Mouse (Mus musculus): Measurements from ENCODE around the gene Snrpb2. TPM values are rescaled to one million over a fixed set of nuclear protein-coding genes. Genes with fewer than 3 reads are reported as not detected.

Gene Snrpb2
- polyA plus RNA-seq, 1 experiment from 2014 or later = 73.6 TPM

DNA sequence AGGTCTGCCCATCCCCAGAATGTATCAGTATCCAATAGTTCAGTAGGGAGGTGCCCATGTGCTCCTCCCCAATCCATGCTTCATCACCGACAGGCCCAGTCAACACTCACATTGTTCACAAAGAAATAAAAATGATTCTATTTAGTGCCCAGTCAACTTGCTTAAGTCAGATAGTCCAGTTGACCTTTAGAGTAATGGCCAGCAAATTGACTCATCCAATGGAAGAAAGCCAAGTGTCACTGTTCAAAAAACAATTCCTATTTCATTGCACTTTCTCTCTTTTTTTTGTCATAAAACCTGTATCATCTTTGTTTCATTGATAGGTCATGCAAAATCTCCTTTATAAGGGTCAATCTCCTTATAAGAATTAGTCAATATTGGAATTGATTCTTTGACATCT, 21.2 kb upstream of the Snrpb2 start:
- Histone ChIP-seq H3K9ac (no peak overlapping the region), H3K36me3 (no peaks in the 10 kb centered on the region), H3K4me2 (no peak overlapping the region), H3K27ac (replicated peaks) (no peak overlapping the region), H3K9me3 (no peaks in the 10 kb centered on the region), H3K4me1 (replicated peaks) (no peaks in the 10 kb centered on the region), H3K27me3 (no peaks in the 10 kb centered on the region), H3K4me3 (no peak overlapping the region)
- no peak for ATAC-seq (ENCODE audit: low read depth)
- WGBS = 80% methylated on average over 1 of the region's 1 CpGs

- no peak overlapping the region for H3K4me2 ChIP-seq
- H3K4me1 ChIP-seq (replicated peaks) = no peaks in the 10 kb centered on the region
- H3K27ac ChIP-seq (replicated peaks) = no peak overlapping the region
- H3K9ac ChIP-seq = no peak overlapping the region
- ATAC-seq (ENCODE audit: low read depth) = no peak
- no peak overlapping the region for H3K4me3 ChIP-seq
- H3K27me3 ChIP-seq = no peaks in the 10 kb centered on the region
- H3K9me3 ChIP-seq = no peaks in the 10 kb centered on the region
- no peaks in the 10 kb centered on the region for H3K36me3 ChIP-seq
These were observed 7.6 kb upstream of the Snrpb2 start for GRCm38 (mm10) chr2:143055251-143055650.

DNA sequence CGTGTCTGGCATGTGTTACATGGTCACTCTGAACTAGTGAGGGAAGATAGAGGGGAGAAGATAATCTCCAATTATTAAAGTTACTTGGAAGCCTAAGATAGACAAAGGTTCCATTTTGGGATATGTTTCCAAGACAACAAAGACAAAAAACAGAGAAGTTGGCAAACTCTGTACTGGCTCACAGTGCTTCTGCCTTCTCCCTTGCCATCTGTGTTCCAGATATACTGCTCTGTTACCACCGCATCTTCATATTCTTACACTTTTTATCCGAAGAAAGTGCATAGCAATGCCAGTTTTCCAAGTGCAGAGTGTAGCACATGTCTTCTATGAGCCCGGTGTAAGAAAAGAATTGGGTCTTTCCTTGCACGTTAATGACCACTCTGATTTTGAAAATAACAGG, 6.1 kb upstream of the Snrpb2 start:
- Histone ChIP-seq H3K4me2 (no peak overlapping the region), H3K9me3 (no peaks in the 10 kb centered on the region), H3K4me3 (no peak overlapping the region), H3K27me3 (peaks cover 3% of the 10 kb centered on the region; the same call in 1 of the 2 replicates), H3K9ac (no peak overlapping the region), H3K36me3 (no peaks in the 10 kb centered on the region), H3K4me1 (replicated peaks) (no peaks in the 10 kb centered on the region), H3K27ac (replicated peaks) (no peak overlapping the region)
- 76% methylated on average over 5 of the region's 5 CpGs for WGBS
- no peak for ATAC-seq (ENCODE audit: low read depth)

DNA sequence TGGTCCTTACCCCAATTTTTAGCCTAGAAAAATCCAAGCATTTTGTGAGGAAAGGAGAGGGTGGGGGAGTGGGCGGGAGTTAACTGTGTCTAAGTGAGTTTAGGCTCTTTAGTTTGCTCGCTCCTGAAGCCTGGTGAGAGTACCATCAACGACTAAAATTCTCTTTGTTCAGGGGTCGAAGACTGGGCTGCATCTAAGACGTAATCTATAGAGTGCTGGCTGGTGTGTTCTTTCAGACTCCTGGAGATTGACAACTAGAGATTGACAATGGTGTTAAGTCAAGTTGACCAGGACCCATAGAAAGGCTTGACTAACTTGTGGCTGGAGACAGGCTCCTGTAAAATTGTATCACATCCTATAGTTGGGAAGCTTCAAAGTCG, 417 bp upstream of the Snrpb2 start:
- H3K9ac ChIP-seq = peak overlapping the region; percentile 90; the same call in 1 of the 2 replicates
- H3K27ac ChIP-seq (replicated peaks) = no peak overlapping the region
- peaks cover 7% of the 10 kb centered on the region for H3K4me1 ChIP-seq (replicated peaks)
- no peak; the same call in 1 of the 2 replicates for ATAC-seq (ENCODE audit: low read depth)
- H3K4me3 ChIP-seq = peak overlapping the region; percentile 97
- H3K36me3 ChIP-seq = peaks cover 24% of the 10 kb centered on the region
- H3K9me3 ChIP-seq = no peaks in the 10 kb centered on the region
- WGBS = 52% methylated on average over 6 of the region's 6 CpGs
- H3K4me2 ChIP-seq = peak overlapping the region; percentile 94
- H3K27me3 ChIP-seq = peaks cover 3% of the 10 kb centered on the region; the same call in 1 of the 2 replicates

GRCm38 (mm10) chr2:143065914-143066313, 3.1 kb downstream of the Snrpb2 start:
- Histone ChIP-seq H3K9ac (no peak overlapping the region), H3K4me3 (no peak overlapping the region), H3K4me2 (no peak overlapping the region), H3K27ac (replicated peaks) (no peak overlapping the region), H3K36me3 (peaks cover 49% of the 10 kb centered on the region), H3K9me3 (no peaks in the 10 kb centered on the region), H3K27me3 (peaks cover 3% of the 10 kb centered on the region; the same call in 1 of the 2 replicates), H3K4me1 (replicated peaks) (peaks cover 7% of the 10 kb centered on the region)
- WGBS = 93% methylated on average over 3 of the region's 3 CpGs
- no peak for ATAC-seq (ENCODE audit: low read depth)

DNA sequence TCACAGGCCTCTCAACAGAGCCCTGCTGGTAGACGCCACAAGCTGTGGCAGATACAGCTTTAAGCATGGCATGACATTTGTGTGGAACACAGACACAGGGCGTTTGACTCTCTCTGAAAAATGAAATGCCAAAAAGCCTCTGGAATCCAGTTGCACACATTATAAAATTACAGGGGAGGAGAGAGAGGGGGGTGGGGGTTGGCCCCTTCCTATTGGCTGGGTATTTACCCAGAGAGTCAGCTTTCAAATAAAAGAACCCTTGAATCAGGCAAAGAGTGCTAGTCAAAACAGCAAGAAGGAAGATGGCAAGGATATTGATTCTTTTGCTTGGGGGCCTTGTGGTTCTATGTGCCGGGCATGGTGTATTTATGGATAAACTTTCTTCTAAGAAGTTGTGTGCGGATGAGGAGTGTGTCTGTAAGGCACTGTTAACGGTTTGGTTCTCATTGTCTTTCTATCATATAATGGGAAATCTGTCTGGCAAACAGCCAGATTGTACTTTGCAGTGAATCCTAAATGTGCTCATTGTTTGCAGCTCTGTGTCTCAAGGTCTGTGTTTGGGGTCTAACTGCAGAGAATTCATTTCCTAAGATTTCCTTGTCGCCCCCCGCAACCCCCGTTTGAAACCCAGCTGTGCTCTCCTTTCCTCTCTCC, 15.5 kb downstream of the Snrpb2 start, which contains the start of gene Otor:
Otor (plus strand) TSS at position 276 of the 654 bp plus-strand sequence.
- H3K27me3 ChIP-seq = no peaks in the 10 kb centered on the region
- no peak within 1 kb of the TSS for H3K27ac ChIP-seq (replicated peaks)
- WGBS = 64% methylated on average over 8 of the region's 8 CpGs
- no peak within 1 kb of the TSS for H3K4me3 ChIP-seq
- H3K4me2 ChIP-seq = no peak within 1 kb of the TSS
- H3K36me3 ChIP-seq = no peaks in the 10 kb centered on the region
- H3K9ac ChIP-seq = no peak within 1 kb of the TSS
- ATAC-seq (ENCODE audit: low read depth) = no peak
- H3K9me3 ChIP-seq = no peaks in the 10 kb centered on the region
- peaks cover 3% of the 10 kb centered on the region; the same call in 1 of the 2 replicates for H3K4me1 ChIP-seq (replicated peaks)

DNA sequence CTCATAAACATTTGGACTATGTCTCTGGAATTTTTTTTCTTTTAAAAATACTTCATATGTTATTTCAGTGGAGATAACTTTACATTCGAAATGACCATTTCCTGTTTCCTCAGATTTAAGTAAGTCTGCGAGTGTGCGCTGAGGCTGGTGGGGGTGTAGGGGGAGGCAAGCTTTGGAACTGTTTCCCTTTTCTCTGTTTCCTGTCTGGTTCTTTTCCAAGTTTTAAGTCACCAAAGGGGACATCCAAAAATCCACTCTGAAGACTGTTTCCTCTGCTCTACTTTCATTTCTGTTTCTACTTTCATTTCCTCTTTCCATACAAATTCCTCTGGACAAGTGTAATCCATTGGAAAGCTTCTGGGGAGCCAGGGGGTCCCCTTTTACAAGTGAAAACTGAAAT, 18.9 kb downstream of the Snrpb2 start:
- ATAC-seq (ENCODE audit: low read depth) = no peak
- Histone ChIP-seq H3K36me3 (no peaks in the 10 kb centered on the region), H3K9ac (no peak overlapping the region), H3K4me2 (no peak overlapping the region), H3K27me3 (no peaks in the 10 kb centered on the region), H3K4me1 (replicated peaks) (peaks cover 8% of the 10 kb centered on the region; the same call in 1 of the 2 replicates), H3K27ac (replicated peaks) (no peak overlapping the region), H3K4me3 (no peak overlapping the region), H3K9me3 (no peaks in the 10 kb centered on the region)
- 86% methylated on average over 3 of the region's 3 CpGs for WGBS

DNA sequence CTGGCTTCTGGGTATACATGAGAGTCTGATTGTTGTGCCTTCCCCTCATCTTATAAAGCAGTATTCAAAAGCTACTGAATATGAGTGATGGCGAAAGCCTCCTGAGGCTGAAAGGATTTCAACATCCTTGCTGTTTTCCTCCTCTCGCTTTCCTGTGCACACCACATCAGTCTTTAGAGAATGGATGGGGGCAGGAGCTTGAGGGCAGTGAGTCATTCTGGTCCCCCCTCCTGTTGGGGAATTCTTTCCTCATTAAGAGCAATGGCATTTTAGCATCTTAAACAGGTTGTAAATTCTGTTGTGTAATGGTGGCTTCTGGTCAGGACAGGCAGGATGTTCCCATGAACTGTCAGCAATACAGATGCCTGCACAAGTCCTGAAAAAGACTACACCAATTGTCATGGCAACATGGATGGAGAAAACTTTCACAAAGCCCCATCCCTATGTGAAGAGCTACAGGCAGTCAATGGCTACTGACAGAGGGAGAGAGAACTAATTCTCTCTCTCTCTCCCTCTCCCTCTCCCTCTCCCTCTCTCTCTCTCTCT, 22.1 kb downstream of the Snrpb2 start:
- Histone ChIP-seq H3K27me3 (no peaks in the 10 kb centered on the region), H3K36me3 (no peaks in the 10 kb centered on the region), H3K4me3 (no peak overlapping the region), H3K4me1 (replicated peaks) (peaks cover 5% of the 10 kb centered on the region), H3K9ac (no peak overlapping the region), H3K4me2 (no peak overlapping the region), H3K27ac (replicated peaks) (no peak overlapping the region), H3K9me3 (no peaks in the 10 kb centered on the region)
- 50% methylated on average over 2 of the region's 2 CpGs for WGBS
- ATAC-seq (ENCODE audit: low read depth) = no peak

DNA sequence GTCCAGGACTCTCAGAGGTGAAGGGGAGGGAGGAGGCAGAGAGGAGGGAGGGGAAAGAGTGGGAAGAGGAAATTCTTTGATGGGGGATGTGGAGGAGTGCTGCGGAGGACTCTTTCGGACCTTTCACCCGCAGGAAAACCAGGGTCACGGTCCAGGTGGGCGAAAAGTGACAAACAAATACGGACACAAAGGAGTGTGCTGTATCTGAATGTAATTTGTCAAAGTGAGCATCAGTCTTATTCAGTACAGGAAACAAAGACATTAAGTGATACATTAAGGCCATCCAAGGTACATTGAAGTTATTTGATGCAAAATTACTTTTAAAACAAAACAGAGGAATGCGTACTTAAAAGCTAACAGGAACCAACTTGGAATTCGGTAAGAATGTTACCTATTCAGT, 27.0 kb downstream of the Snrpb2 start:
- Histone ChIP-seq H3K36me3 (no peaks in the 10 kb centered on the region), H3K4me1 (replicated peaks) (peaks cover 3% of the 10 kb centered on the region), H3K27me3 (no peaks in the 10 kb centered on the region), H3K9me3 (no peaks in the 10 kb centered on the region), H3K4me2 (no peak overlapping the region), H3K9ac (no peak overlapping the region), H3K4me3 (no peak overlapping the region), H3K27ac (replicated peaks) (no peak overlapping the region)
- ATAC-seq (ENCODE audit: low read depth) = no peak
- WGBS = 84% methylated on average over 8 of the region's 8 CpGs

DNA sequence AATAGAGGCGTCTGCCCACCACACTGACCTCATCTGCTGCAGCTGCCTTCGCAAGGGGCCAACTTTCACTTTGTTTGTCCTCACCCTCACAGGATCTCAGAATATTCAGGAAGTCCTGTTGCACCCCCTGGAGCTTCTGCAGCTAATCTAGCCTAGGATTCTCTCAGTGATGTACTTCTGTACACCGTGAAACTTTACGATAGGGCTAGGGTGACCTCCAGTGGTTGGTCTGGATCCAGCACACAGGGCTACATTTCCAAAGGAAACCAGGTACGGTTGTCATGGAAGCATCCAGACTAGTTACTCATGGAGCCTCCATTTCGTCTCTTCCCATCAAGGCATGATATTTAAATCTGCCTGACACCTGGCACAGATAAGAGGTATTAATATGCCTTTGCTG, 30.9 kb downstream of the Snrpb2 start:
- no peaks in the 10 kb centered on the region for H3K9me3 ChIP-seq
- no peak overlapping the region for H3K4me3 ChIP-seq
- 38% methylated on average over 6 of the region's 6 CpGs for WGBS
- no peak overlapping the region for H3K4me2 ChIP-seq
- H3K27ac ChIP-seq (replicated peaks) = no peak overlapping the region
- H3K36me3 ChIP-seq = no peaks in the 10 kb centered on the region
- peak; percentile 91 for ATAC-seq (ENCODE audit: low read depth)
- no peaks in the 10 kb centered on the region for H3K27me3 ChIP-seq
- H3K4me1 ChIP-seq (replicated peaks) = no peaks in the 10 kb centered on the region
- no peak overlapping the region for H3K9ac ChIP-seq

GRCm38 (mm10) chr2:143094761-143095160, 31.9 kb downstream of the Snrpb2 start:
- no peaks in the 10 kb centered on the region for H3K36me3 ChIP-seq
- H3K4me2 ChIP-seq = no peak overlapping the region
- WGBS = 74% methylated on average over 6 of the region's 6 CpGs
- no peaks in the 10 kb centered on the region for H3K4me1 ChIP-seq (replicated peaks)
- H3K4me3 ChIP-seq = no peak overlapping the region
- no peak overlapping the region for H3K9ac ChIP-seq
- H3K27me3 ChIP-seq = no peaks in the 10 kb centered on the region
- H3K27ac ChIP-seq (replicated peaks) = no peak overlapping the region
- no peak for ATAC-seq (ENCODE audit: low read depth)
- no peaks in the 10 kb centered on the region for H3K9me3 ChIP-seq

- 86% methylated on average over 1 of the region's 1 CpGs for WGBS
- no peaks in the 10 kb centered on the region for H3K4me1 ChIP-seq (replicated peaks)
These were observed 34.3 kb downstream of the Snrpb2 start for GRCm38 (mm10) chr2:143097170-143097569.

GRCm38 (mm10) chr2:143113859-143114258, 51.0 kb downstream of the Snrpb2 start:
- WGBS = 67% methylated on average over 1 of the region's 1 CpGs

More at GRCm38 (mm10) chr2:143097170-143097569, 34.3 kb downstream of the Snrpb2 start:
- no peak overlapping the region for H3K27ac ChIP-seq (replicated peaks)
- no peaks in the 10 kb centered on the region for H3K27me3 ChIP-seq
- no peaks in the 10 kb centered on the region for H3K36me3 ChIP-seq
- no peak for ATAC-seq (ENCODE audit: low read depth)
- H3K9me3 ChIP-seq = no peaks in the 10 kb centered on the region
- no peak overlapping the region for H3K4me2 ChIP-seq
- no peak overlapping the region for H3K4me3 ChIP-seq
- H3K9ac ChIP-seq = no peak overlapping the region

More at GRCm38 (mm10) chr2:143113859-143114258, 51.0 kb downstream of the Snrpb2 start:
- Histone ChIP-seq H3K4me3 (no peak overlapping the region), H3K27ac (replicated peaks) (no peak overlapping the region), H3K9ac (no peak overlapping the region), H3K4me2 (no peak overlapping the region), H3K27me3 (no peaks in the 10 kb centered on the region), H3K9me3 (no peaks in the 10 kb centered on the region), H3K4me1 (replicated peaks) (peaks cover 4% of the 10 kb centered on the region; the same call in 1 of the 2 replicates), H3K36me3 (no peaks in the 10 kb centered on the region)
- no peak for ATAC-seq (ENCODE audit: low read depth)

Data from neural tube, embryonic 13.5 days (tissue).